Mouse (Mus musculus) kidney, postnatal 36 days (tissue): ENCODE measurements around the gene Ctdnep1.

Experiments used
- DNase-seq, 2 experiments: peaks; one replicate each; pipeline ENCODE4 v3.0.0; 2021 to 2022; ENCODE audit warnings: mixed read lengths in 2 of 2

The Ctdnep1 gene

GRCm38 (mm10) chr11:69984431-69984830, 3.5 kb downstream of the Ctdnep1 start:
- no peak for DNase-seq

DNA sequence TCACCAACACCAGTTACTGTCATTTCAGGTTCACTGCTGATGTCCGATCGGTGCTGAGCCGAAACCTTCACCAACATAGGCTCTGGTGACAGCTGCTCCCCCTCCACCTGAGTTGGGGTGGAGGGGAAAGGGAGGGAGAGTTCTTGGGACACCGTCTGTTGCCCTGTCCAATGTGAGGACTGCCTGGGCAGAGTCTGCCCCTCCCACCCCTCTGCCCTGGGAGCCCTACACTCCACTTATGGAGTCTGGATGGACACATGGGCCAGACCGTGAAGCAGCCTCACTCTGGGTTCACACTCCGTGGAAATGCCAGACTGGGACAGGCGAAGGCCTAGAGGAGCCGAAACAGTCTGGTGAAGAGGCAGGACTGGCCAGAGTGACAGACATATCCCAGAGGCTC, 9.0 kb downstream of the Ctdnep1 start:
- DNase-seq = peak in 1 of 2 experiments; percentile 1

GRCm38 (mm10) chr11:69990850-69991691, 10.1 kb downstream of the Ctdnep1 start, which contains the start of gene Gabarap:
Gene Gabarap, plus strand, starts transcription at chr11:69991143.
- peak; percentile 98 for DNase-seq

GRCm38 (mm10) chr11:69991711-69992110, 10.8 kb downstream of the Ctdnep1 start:
- DNase-seq = no peak

GRCm38 (mm10) chr11:69992396-69992795, 11.4 kb downstream of the Ctdnep1 start:
- peak; percentile 52 to 56 for DNase-seq

GRCm38 (mm10) chr11:69992932-69993331, 12.0 kb downstream of the Ctdnep1 start:
- DNase-seq = no peak

GRCm38 (mm10) chr11:69994401-69995090, 13.6 kb downstream of the Ctdnep1 start:
- no peak for DNase-seq

- peak; percentile 98 to 99 for DNase-seq
Observed at GRCm38 (mm10) chr11:69995391-69995960, 14.5 kb downstream of the Ctdnep1 start, which contains the start of gene Phf23. Gene Phf23, plus strand, starts transcription at chr11:69995777.

DNA sequence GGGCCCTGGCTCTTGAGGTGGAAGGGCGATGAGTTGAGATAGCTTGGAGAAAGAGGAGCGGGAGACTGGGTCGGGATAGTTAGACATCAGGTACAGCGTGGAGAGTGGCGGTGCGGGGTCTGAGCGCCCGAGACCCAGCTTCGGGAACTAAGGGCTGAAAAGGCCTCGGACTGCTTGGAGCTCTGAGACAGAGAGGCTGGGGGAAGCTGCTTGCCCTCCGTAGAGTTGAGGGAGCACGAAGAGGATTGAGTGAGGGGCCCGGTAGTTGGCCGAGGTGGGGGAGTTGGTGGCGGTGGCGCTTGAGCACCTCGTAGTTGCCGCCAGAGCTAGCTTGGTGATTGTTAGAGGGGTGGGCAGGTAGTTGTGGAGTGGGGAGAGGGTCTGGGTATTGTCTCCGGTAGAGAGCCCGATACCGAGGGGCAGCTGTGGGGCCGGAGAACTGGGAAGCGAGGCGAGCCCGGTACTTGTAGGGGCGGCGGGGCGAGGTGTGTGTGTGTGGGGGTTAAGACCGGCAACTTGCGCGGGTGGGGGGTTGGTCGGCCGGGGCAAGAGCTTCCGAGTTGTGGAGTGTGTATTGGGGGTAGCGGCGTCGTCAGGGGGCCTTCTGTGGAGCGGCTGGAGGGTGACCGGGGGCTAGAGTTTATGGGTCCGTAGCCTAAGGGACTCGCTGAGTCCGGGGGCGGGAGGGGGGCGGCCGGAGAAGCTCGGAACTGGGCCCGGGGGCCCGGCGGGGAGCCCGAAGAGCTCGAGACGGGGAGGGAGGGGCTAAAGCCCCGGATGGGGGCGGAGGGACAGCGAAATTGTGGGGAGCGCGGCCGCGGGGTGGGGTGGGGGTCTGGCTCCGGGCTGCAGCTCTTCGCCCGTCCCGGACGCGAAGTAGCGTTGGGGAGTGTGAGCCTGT, 15.5 kb downstream of the Ctdnep1 start:
- peak; percentile 42 to 77 for DNase-seq

DNA sequence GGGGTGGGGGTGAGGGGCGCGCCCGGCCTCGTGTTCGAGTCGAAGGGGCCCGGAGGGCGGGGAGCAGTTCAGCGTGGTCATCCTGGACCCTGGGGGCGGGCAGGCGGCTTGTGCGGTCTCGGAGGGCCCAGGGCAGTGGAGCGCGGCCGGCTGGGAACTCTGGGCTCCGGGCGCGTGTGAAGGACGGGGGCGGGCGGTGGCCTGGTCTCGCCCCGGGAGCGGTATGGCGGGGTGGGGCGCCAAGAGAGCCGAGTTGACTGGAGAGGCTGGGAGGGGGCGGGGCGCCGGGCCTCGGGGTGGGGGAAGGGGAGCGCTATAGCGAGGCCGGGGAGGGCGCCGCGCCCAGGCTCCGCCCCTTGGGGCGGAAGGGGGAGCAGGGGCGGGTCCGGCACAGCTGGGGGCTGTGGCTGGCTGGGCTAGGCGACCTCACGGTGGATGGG, 16.1 kb downstream of the Ctdnep1 start:
- DNase-seq = peak; percentile 94 to 97

DNA sequence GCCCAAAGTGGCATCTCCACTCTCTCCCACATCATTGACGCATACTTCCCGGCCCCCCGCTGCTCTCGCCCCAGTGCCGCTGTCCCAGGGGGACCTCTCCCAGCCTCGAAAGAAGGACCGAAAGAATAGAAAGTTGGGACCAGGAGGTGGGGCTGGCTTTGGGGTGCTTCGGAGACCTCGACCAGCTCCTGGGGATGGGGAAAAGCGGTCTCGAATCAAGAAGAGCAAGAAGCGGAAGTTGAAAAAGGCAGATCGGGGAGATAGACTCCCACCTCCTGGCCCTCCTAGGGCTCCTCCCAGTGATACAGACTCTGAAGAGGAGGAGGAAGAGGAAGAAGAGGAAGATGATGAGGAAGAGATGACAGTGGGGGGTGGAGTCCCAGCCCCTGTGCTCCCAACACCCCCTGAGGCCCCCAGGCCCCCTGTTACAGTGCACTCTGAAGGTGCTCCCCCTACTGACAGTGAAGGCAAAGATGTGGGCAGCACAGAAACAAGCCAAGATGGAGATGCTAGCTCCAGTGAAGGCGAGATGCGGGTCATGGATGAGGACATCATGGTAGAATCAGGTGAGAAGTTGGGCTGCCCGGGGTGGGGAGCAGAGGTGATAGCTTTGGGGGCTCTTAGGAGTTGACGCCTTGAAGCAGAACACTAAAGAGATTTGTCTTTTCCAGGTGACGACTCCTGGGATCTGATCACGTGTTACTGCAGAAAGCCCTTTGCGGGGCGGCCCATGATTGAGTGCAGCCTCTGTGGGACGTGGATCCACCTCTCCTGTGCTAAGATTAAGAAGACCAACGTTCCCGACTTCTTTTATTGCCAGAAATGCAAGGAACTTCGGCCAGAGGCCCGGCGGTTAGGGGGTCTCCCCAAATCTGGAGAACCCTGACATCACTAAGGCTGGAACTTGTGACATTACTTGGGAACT, 17.9 kb downstream of the Ctdnep1 start:
- no peak for DNase-seq

DNA sequence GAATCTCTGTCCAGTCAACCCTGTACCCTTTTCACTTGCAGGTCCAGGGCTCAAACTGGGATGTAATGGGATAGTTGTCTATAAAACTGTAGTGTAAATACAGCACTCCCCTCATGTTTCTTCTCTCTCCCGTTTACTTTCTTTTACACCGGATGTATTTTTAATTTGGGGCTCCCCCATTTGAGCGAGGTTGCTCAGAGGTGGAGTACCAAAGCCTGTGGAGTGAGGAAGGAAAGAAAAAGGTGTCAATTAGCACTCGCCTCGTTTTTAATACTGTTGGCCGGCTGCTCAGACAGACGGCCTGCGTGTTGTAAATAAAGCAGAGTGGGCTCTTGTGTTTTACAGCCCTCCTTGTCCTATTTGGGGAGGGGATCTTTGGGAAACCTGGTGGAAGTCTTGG, 18.7 kb downstream of the Ctdnep1 start:
- no peak for DNase-seq

GRCm38 (mm10) chr11:70000396-70000898, 19.5 kb downstream of the Ctdnep1 start, which contains the start of gene Dvl2:
Gene Dvl2, plus strand, starts transcription at chr11:70000595.
- peak; percentile 94 to 97 for DNase-seq

GRCm38 (mm10) chr11:70001159-70001558, 20.2 kb downstream of the Ctdnep1 start:
- DNase-seq = no peak

DNA sequence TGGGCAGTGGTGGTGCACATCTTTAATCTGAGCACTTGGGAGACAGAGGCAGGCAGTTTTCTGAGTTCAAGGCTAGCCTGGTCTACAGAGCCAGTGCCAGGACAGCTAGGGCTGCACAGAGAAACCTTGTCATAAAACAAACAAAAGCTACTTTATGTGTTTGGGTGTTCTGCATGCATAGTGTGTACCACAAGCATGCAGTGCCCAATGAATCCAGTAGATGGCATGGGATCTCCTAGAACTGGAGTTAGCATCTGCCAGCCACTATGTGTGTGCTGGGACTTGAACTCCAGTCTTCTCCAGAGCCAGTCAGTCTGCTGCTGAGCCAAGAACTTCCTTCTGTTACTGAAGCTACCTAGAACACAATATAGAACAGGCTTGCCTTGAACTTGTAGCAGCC, 20.9 kb downstream of the Ctdnep1 start:
- peak; percentile 31 to 74 for DNase-seq

- no peak for DNase-seq
Observed at GRCm38 (mm10) chr11:70002471-70002870, 21.5 kb downstream of the Ctdnep1 start.

GRCm38 (mm10) chr11:70005521-70005920, 24.6 kb downstream of the Ctdnep1 start:
- peak in 1 of 2 experiments; percentile 54 for DNase-seq

DNA sequence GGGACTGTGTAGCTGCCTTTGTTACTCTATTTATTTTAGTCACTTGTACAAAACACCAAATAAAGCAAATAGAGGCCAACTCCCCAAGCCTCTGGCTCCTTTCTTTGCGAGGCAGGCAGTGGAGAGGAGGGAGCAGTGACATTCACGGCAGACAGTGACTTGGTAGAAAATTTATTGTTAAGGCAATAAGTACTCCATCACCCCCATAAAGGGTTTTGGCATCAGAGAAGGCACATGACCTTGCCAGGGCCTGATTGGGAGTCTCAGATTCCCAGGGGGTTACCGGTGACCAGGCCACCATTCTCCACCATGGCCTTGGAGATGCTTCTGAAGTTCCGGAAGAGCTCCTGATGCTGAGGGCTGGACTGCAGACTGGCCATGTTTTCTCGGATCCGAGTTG, 29.1 kb downstream of the Ctdnep1 start:
- DNase-seq = no peak

- DNase-seq = no peak
Observed at GRCm38 (mm10) chr11:70010548-70010947, 29.6 kb downstream of the Ctdnep1 start.

- DNase-seq = no peak
Observed at GRCm38 (mm10) chr11:70010961-70011360, 30.0 kb downstream of the Ctdnep1 start.

DNA sequence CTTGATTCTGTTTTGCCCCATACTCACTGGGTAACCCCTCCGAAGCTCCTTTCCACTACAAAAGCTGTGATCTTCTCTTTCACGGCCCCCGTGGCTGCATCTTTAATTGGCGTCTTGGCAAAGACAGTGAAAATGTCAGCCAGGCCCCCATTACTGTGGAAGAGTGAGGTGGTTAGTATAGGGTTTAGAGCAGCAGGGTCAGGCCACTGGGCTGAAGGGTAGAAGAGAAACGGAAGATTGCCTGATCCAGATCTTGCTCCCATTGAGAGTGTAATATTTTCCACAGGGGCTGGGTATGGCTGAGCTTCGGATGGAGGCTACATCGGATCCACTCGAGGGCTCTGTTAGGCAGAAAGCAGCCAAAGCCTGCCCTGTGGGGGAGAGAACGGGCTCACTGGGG, 32.0 kb downstream of the Ctdnep1 start:
- no peak for DNase-seq
